Mouse (Mus musculus) stomach, postnatal 0 days (tissue): ENCODE results near the gene Gna15. TPM values are rescaled to one million over a fixed set of nuclear protein-coding genes. Genes with fewer than 3 reads are reported as not detected.

Experiments
- ATAC-seq: fragments of 200-750 bp; cut with Nextera tagmentation; 2 replicates; pipeline ENCODE4 v1.8.0; 2017; ENCODE audit not compliant: low FRiP score, low TSS enrichment
- DNase-seq: peaks from one replicate; pipeline ENCODE4 v3.0.0-alpha.2; 2016; ENCODE audit warnings: low spot score
- H3K27ac ChIP-seq: fragments of 300-500 bp; sonication (generic); replicated peaks from 2 replicates; pipeline ENCODE4 v1.5.1; 2014; ENCODE audit warnings: mild to moderate bottlenecking, control low read depth
- H3K27me3 ChIP-seq: fragments of 300-500 bp; sonication (generic); 2 replicates; pipeline ENCODE4 v1.6.1; 2014; ENCODE audit warnings: low read length; ENCODE audit not compliant: control insufficient read depth, insufficient read depth
- H3K36me3 ChIP-seq: fragments of 300-500 bp; sonication (generic); 2 replicates; pipeline ENCODE4 v1.6.1; 2014; ENCODE audit warnings: low read length, mixed read lengths; ENCODE audit not compliant: control insufficient read depth, insufficient read depth
- H3K4me1 ChIP-seq: fragments of 300-500 bp; sonication (generic); replicated peaks from 2 replicates; pipeline ENCODE4 v1.6.1; 2014; ENCODE audit warnings: antibody characterized with exemption; ENCODE audit not compliant: control insufficient read depth, insufficient read depth
- H3K4me2 ChIP-seq: fragments of 300-500 bp; sonication (generic); replicated peaks from 2 replicates; pipeline ENCODE4 v1.6.1; 2014; ENCODE audit warnings: low read depth, mild to moderate bottlenecking, control low read depth, moderate library complexity
- H3K4me3 ChIP-seq: fragments of 300-500 bp; sonication (generic); 2 replicates; pipeline ENCODE4 v1.5.1; 2014; ENCODE audit warnings: low read depth, low read length, control low read depth
- H3K9ac ChIP-seq: fragments of 300-500 bp; sonication (generic); 2 replicates; pipeline ENCODE4 v1.6.1; 2014; ENCODE audit warnings: mild to moderate bottlenecking, low read length, control low read depth, mixed read lengths
- H3K9me3 ChIP-seq: fragments of 300-500 bp; sonication (generic); 2 replicates; pipeline ENCODE4 v1.6.1; 2016; ENCODE audit warnings: low read length; ENCODE audit not compliant: control insufficient read depth
- CTCF ChIP-seq: IDR thresholded peaks from 2 replicates; pipeline ENCODE4 v1.5.1; 2016; ENCODE audit warnings: antibody characterized with exemption, low read depth, mild to moderate bottlenecking, moderate library complexity
- EP300 ChIP-seq: optimal IDR thresholded peaks from 2 replicates; pipeline ENCODE3; 2016; ENCODE audit warnings: antibody characterized with exemption
- WGBS: fragments of 180-500 bp; shearing (Covaris S2); extraction: QIAGEN DNeasy Blood & Tissue Kit; methylation state at CpG from one replicate; pipeline ENCODE4 v1.1.7; 2014; 5-methylcytosine and 5-hydroxymethylcytosine counted together
- polyA plus RNA-seq: library from polyadenylated mRNA; unstranded; fragments of >200 nt; fragmentation: Nextera tagmentation; extraction: Ambion mirVana; gene quantifications from 2 replicates; pipeline ENCODE4 v1.2.1, GENCODE M21; 2015

Gene Gna15
- polyA plus RNA-seq, 1 experiment from 2014 or later = 10.1 TPM

- no peaks in the 10 kb centered on the region for H3K9me3 ChIP-seq
- H3K36me3 ChIP-seq = no peaks in the 10 kb centered on the region; the same call in 1 of the 2 replicates
- TF ChIP-seq EP300 = no peak
- peak; percentile 89 for DNase-seq
- H3K4me1 ChIP-seq = peaks cover 7% of the 10 kb centered on the region; the same call in 1 of the 2 replicates
- H3K27ac ChIP-seq = peak within 1 kb of the TSS; percentile 90
- no peaks in the 10 kb centered on the region for H3K27me3 ChIP-seq
- WGBS = 1% methylated on average over 31 of the region's 53 CpGs
- peak within 1 kb of the TSS; percentile 86 for H3K4me3 ChIP-seq
- peak within 1 kb of the TSS; percentile 90 for H3K4me2 ChIP-seq
- H3K9ac ChIP-seq = peak within 1 kb of the TSS; percentile 94
- ATAC-seq = peak; percentile 74
These were observed 35.2 kb upstream of the Gna15 start, which contains the start of gene Aes for GRCm38 (mm10) chr10:81559163-81559626. Aes (plus strand) TSS chr10:81559488.

DNA sequence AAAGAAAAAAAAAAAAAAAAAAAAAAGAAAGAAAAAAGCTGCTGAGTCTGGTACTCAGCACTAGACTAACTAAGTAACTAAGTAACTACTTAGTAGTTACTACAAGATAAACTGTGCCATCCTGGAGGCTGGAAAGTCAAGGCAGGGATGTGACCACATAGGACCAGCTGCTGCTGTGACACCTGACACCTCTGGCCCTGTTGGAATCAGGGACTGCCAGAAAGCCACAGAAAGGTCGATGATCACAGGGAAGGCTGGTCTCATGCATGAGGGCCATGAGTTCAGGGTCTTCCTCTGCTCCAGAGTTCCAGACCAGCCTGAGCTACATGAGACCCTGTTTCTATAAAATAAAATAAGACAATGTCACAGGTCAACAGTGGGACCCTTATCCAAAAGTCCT, 33.5 kb upstream of the Gna15 start:
- H3K27me3 ChIP-seq = no peaks in the 10 kb centered on the region
- no peaks in the 10 kb centered on the region for H3K9me3 ChIP-seq
- H3K9ac ChIP-seq = no peak overlapping the region
- H3K27ac ChIP-seq = no peak overlapping the region
- H3K4me3 ChIP-seq = no peak overlapping the region
- DNase-seq (no peak), ATAC-seq (no peak)
- no peaks in the 10 kb centered on the region for H3K36me3 ChIP-seq
- H3K4me1 ChIP-seq = peaks cover 3% of the 10 kb centered on the region; the same call in 1 of the 2 replicates
- no peak for TF ChIP-seq CTCF
- no peak for TF ChIP-seq EP300
- H3K4me2 ChIP-seq = no peak overlapping the region
- WGBS = 42% methylated on average over 1 of the region's 1 CpGs

DNA sequence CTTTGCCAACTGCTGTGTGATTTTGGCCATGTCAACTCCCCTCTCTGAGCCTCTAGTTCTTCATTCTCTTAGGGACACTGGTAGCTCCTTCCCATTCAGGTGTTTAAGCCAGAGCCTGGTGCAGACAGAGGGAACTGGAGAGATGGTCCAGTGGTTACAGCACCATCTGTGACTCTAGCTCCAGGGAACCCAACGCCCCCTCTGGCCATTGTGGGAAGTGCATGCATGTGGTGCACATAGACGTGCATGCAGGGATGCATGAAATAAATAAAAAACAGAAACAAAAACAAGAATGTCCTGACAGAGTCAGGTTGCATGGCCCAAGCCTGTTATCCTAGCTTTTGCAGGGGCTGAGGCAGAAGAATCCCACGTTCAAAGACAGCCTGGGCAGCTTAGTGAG, 32.3 kb upstream of the Gna15 start:
- ATAC-seq = no peak
- H3K27ac ChIP-seq = no peak overlapping the region
- H3K36me3 ChIP-seq = no peaks in the 10 kb centered on the region
- no peak overlapping the region for H3K4me2 ChIP-seq
- no peaks in the 10 kb centered on the region for H3K9me3 ChIP-seq
- peaks cover 3% of the 10 kb centered on the region; the same call in 1 of the 2 replicates for H3K4me1 ChIP-seq
- TF ChIP-seq CTCF = peak; percentile 59
- no peak for TF ChIP-seq EP300
- H3K4me3 ChIP-seq = no peak overlapping the region
- no peaks in the 10 kb centered on the region for H3K27me3 ChIP-seq
- H3K9ac ChIP-seq = no peak overlapping the region
- 78% methylated on average over 3 of the region's 3 CpGs for WGBS
- no peak for DNase-seq

- Histone ChIP-seq H3K27me3 (no peaks in the 10 kb centered on the region), H3K4me2 (no peak overlapping the region), H3K9me3 (no peaks in the 10 kb centered on the region), H3K4me3 (no peak overlapping the region), H3K27ac (no peak overlapping the region), H3K9ac (no peak overlapping the region), H3K4me1 (peaks cover 3% of the 10 kb centered on the region; the same call in 1 of the 2 replicates), H3K36me3 (no peaks in the 10 kb centered on the region)
- WGBS = 76% methylated on average over 6 of the region's 6 CpGs
- ATAC-seq (no peak), DNase-seq (no peak)
- TF ChIP-seq EP300 (no peak), CTCF (no peak)
These were observed 30.1 kb upstream of the Gna15 start for GRCm38 (mm10) chr10:81553807-81554755.

DNA sequence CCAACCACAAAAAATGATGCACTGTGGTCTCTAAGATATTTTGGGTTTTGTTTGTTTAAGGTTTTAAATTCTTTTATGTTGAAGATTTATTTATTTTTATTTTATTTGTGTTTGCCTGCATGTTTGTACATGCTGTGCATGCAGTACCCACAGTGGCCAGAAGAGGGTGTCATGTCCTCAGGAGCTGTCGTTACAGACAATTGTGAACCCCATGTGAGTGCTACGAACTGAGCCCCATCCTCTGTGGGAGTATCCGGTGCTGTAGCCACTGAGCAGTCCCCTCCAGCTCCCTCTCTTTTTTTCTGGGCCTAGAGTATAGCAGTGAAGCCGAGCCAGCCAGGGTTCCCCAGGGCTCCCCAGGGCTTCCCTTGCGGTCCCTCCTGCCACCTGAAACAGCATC, 29.2 kb upstream of the Gna15 start:
- no peak overlapping the region for H3K27ac ChIP-seq
- H3K36me3 ChIP-seq = no peaks in the 10 kb centered on the region
- H3K27me3 ChIP-seq = no peaks in the 10 kb centered on the region
- WGBS = 88% methylated on average over 5 of the region's 5 CpGs
- no peaks in the 10 kb centered on the region for H3K9me3 ChIP-seq
- ATAC-seq = no peak
- no peak for DNase-seq
- no peak overlapping the region for H3K4me3 ChIP-seq
- TF ChIP-seq CTCF (peak; percentile 70), EP300 (no peak)
- no peak overlapping the region for H3K9ac ChIP-seq
- no peak overlapping the region for H3K4me2 ChIP-seq
- H3K4me1 ChIP-seq = no peaks in the 10 kb centered on the region

DNA sequence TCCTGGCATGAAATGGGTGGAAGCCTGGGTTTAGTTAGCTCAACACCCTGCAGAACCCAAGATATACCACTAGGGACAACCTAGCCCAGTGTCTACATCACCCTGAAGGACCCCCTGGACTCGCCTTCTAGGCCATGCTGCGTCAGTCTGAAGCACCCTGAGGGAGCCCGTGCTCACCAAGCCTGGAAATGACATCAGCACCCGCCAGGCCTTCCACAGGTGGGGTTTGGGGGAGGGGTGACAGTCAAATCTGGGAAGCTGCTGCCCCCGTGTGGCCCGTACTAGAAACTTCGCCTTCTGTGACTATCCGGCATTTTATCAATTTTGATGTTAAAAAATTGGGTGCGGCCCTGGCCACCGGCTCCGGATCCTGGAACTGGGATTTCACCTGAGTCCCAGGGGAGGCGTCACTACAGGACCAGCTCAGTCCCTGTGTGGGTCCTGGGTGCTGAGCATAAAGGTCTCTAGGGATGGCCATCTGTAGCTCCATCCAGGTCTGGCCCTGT, 27.6 kb upstream of the Gna15 start:
- Histone ChIP-seq H3K4me2 (no peak overlapping the region), H3K27me3 (no peaks in the 10 kb centered on the region), H3K4me1 (no peaks in the 10 kb centered on the region), H3K27ac (peak overlapping the region; percentile 65; the same call in 1 of the 2 replicates), H3K9me3 (no peaks in the 10 kb centered on the region), H3K36me3 (no peaks in the 10 kb centered on the region), H3K9ac (no peak overlapping the region), H3K4me3 (no peak overlapping the region)
- TF ChIP-seq EP300 = no peak
- TF ChIP-seq CTCF = peak; percentile 90
- DNase-seq (peak; percentile 93), ATAC-seq (peak; percentile 95)
- WGBS = 3% methylated on average over 12 of the region's 12 CpGs
